Mouse (Mus musculus): ENCODE measurements around the gene Cfap70. TPM values are rescaled to one million over a fixed set of nuclear protein-coding genes. Genes with fewer than 3 reads are reported as not detected.
A peak's percentile ranks its signal among the peaks of the same experiment; 100 is the strongest.

The Cfap70 gene
- total and polyA plus RNA-seq, 2 experiments from 2014 or later: 1.4 to 2.1 TPM

GRCm38 (mm10) chr14:20428593-20428992 is 23.4 kb downstream of the Cfap70 start:
- ATAC-seq: no peak
- Histone ChIP-seq H3K4me1 (ENCODE audit: insufficient read depth) (no peaks in the 10 kb centered on the region), H3K9ac (no peak overlapping the region), H3K27me3 (ENCODE audit: insufficient read depth, low read length) (no peaks in the 10 kb centered on the region), H3K4me3 (ENCODE audit: low read depth, low read length) (no peak overlapping the region), H3K4me2 (ENCODE audit: low read depth) (no peak overlapping the region), H3K27ac (ENCODE audit: low read depth, low read length) (no peak overlapping the region), H3K9me3 (ENCODE audit: low read length) (no peaks in the 10 kb centered on the region), H3K36me3 (ENCODE audit: insufficient read depth) (no peaks in the 10 kb centered on the region)
- DNase-seq: no peak
- TF ChIP-seq CTCF (IDR thresholded peaks at IDR 0.05; ENCODE audit: low read depth): no peak
- 31% methylated on average over 1 of the region's 1 CpGs for WGBS

DNA sequence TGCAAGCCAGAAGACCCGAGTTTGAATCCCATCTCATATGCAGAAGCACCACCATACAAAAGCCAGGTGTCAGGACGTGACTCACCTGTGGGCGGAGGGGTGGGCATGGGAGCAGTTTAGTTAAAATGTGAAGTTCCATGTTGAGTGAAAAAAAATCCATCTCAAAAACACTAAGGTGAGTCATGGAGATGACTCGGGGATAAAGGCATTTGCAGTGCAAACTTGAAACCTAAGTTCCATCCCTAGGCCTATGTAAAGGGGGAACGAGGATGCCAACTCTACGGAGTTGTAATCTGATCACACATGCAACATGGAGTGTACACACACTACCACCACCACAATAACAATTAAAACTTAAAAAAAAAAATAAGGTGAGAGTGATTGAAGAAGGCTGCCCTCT is 29.0 kb downstream of the Cfap70 start:
- DNase-seq: no peak
- H3K27ac ChIP-seq (ENCODE audit: low read depth, low read length): no peak overlapping the region
- no peaks in the 10 kb centered on the region for H3K9me3 ChIP-seq (ENCODE audit: low read length)
- no peak overlapping the region for H3K9ac ChIP-seq
- H3K4me2 ChIP-seq (ENCODE audit: low read depth): no peak overlapping the region
- TF ChIP-seq CTCF (IDR thresholded peaks at IDR 0.05; ENCODE audit: low read depth): no peak
- H3K4me1 ChIP-seq (ENCODE audit: insufficient read depth): no peaks in the 10 kb centered on the region
- no peak for ATAC-seq
- H3K4me3 ChIP-seq (ENCODE audit: low read depth, low read length): no peak overlapping the region
- no peaks in the 10 kb centered on the region for H3K36me3 ChIP-seq (ENCODE audit: insufficient read depth)
- 88% methylated on average over 6 of the region's 6 CpGs for WGBS
- H3K27me3 ChIP-seq (ENCODE audit: insufficient read depth, low read length): no peaks in the 10 kb centered on the region

DNA sequence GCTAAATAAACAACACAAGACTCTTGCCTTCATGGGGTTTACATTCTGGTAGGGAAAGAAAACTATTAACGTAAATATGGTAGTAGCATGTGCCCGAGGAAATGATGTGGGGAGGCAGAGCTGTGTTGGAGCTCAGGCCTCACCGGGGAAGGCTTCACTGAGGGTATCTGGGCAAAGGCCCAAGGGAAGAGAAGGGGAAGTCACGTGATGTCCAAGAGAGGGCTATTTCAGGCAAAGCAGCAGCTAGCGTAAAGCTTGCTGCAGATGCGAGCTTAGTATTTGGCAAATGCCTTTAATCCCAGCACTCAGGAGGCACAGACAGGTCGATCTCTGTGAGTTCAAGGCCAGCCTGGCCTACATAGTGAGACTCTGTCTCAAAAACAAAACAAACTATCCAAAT is 29.8 kb downstream of the Cfap70 start:
- TF ChIP-seq CTCF (IDR thresholded peaks at IDR 0.05; ENCODE audit: low read depth): no peak
- no peak overlapping the region for H3K4me3 ChIP-seq (ENCODE audit: low read depth, low read length)
- H3K9ac ChIP-seq: no peak overlapping the region
- H3K27me3 ChIP-seq (ENCODE audit: insufficient read depth, low read length): no peaks in the 10 kb centered on the region
- H3K36me3 ChIP-seq (ENCODE audit: insufficient read depth): no peaks in the 10 kb centered on the region
- no peak for DNase-seq
- WGBS: 71% methylated on average over 7 of the region's 7 CpGs
- ATAC-seq: no peak
- no peaks in the 10 kb centered on the region for H3K9me3 ChIP-seq (ENCODE audit: low read length)
- no peak overlapping the region for H3K4me2 ChIP-seq (ENCODE audit: low read depth)
- no peaks in the 10 kb centered on the region for H3K4me1 ChIP-seq (ENCODE audit: insufficient read depth)
- no peak overlapping the region for H3K27ac ChIP-seq (ENCODE audit: low read depth, low read length)

- TF ChIP-seq CTCF (IDR thresholded peaks at IDR 0.05; ENCODE audit: low read depth): peak; percentile 51
- ATAC-seq: no peak
- H3K4me3 ChIP-seq (ENCODE audit: low read depth, low read length): no peak overlapping the region
- no peak overlapping the region for H3K9ac ChIP-seq
- H3K4me1 ChIP-seq (ENCODE audit: insufficient read depth): no peaks in the 10 kb centered on the region
- no peak overlapping the region for H3K27ac ChIP-seq (ENCODE audit: low read depth, low read length)
- no peaks in the 10 kb centered on the region for H3K36me3 ChIP-seq (ENCODE audit: insufficient read depth)
- DNase-seq: peak; percentile 11
- WGBS: 48% methylated on average over 1 of the region's 1 CpGs
- no peaks in the 10 kb centered on the region for H3K27me3 ChIP-seq (ENCODE audit: insufficient read depth, low read length)
- H3K9me3 ChIP-seq (ENCODE audit: low read length): no peaks in the 10 kb centered on the region
- no peak overlapping the region for H3K4me2 ChIP-seq (ENCODE audit: low read depth)
These were observed 52.0 kb downstream of the Cfap70 start for GRCm38 (mm10) chr14:20400071-20400470.

- no peak overlapping the region for H3K4me2 ChIP-seq (ENCODE audit: low read depth)
- no peak overlapping the region for H3K4me3 ChIP-seq (ENCODE audit: low read depth, low read length)
- 43% methylated on average over 4 of the region's 4 CpGs for WGBS
- no peak overlapping the region for H3K9ac ChIP-seq
- no peak for DNase-seq
- ATAC-seq: no peak
- no peaks in the 10 kb centered on the region for H3K9me3 ChIP-seq (ENCODE audit: low read length)
- no peaks in the 10 kb centered on the region for H3K27me3 ChIP-seq (ENCODE audit: insufficient read depth, low read length)
- no peak; the same call in 1 of the 2 replicates for TF ChIP-seq CTCF (IDR thresholded peaks at IDR 0.05; ENCODE audit: low read depth)
- H3K36me3 ChIP-seq (ENCODE audit: insufficient read depth): no peaks in the 10 kb centered on the region
- no peaks in the 10 kb centered on the region; the same call in 1 of the 2 replicates for H3K4me1 ChIP-seq (ENCODE audit: insufficient read depth)
- no peak overlapping the region for H3K27ac ChIP-seq (ENCODE audit: low read depth, low read length)
These were observed 53.2 kb downstream of the Cfap70 start for GRCm38 (mm10) chr14:20398864-20399263.

GRCm38 (mm10) chr14:20397220-20397619 is 54.8 kb downstream of the Cfap70 start:
- Histone ChIP-seq H3K4me1 (ENCODE audit: insufficient read depth) (no peaks in the 10 kb centered on the region; the same call in 1 of the 2 replicates), H3K27ac (ENCODE audit: low read depth, low read length) (no peak overlapping the region), H3K4me2 (ENCODE audit: low read depth) (no peak overlapping the region), H3K9ac (no peak overlapping the region), H3K36me3 (ENCODE audit: insufficient read depth) (no peaks in the 10 kb centered on the region), H3K9me3 (ENCODE audit: low read length) (no peaks in the 10 kb centered on the region), H3K4me3 (ENCODE audit: low read depth, low read length) (no peak overlapping the region), H3K27me3 (ENCODE audit: insufficient read depth, low read length) (no peaks in the 10 kb centered on the region)
- ATAC-seq (no peak), DNase-seq (no peak)
- 68% methylated on average over 9 of the region's 9 CpGs for WGBS
- TF ChIP-seq CTCF (IDR thresholded peaks at IDR 0.05; ENCODE audit: low read depth): no peak

GRCm38 (mm10) chr14:20393205-20393913 is 58.7 kb downstream of the Cfap70 start, which contains the start of gene Mrps16:
Gene Mrps16 (minus strand): TSS chr14:20393634.
- H3K9me3 ChIP-seq (ENCODE audit: low read length): no peaks in the 10 kb centered on the region
- peak within 1 kb of the TSS; percentile 63 for H3K4me2 ChIP-seq (ENCODE audit: low read depth)
- peak; percentile 97 for ATAC-seq
- H3K9ac ChIP-seq: peak within 1 kb of the TSS; percentile 94
- WGBS: 2% methylated on average over 68 of the region's 68 CpGs
- no peaks in the 10 kb centered on the region for H3K27me3 ChIP-seq (ENCODE audit: insufficient read depth, low read length)
- H3K36me3 ChIP-seq (ENCODE audit: insufficient read depth): peaks cover 11% of the 10 kb centered on the region
- peak within 1 kb of the TSS; percentile 82 for H3K4me3 ChIP-seq (ENCODE audit: low read depth, low read length)
- H3K4me1 ChIP-seq (ENCODE audit: insufficient read depth): peaks cover 3% of the 10 kb centered on the region; the same call in 1 of the 2 replicates
- peak; percentile 97 for TF ChIP-seq CTCF (IDR thresholded peaks at IDR 0.05; ENCODE audit: low read depth)
- peak; percentile 98 for DNase-seq
- H3K27ac ChIP-seq (ENCODE audit: low read depth, low read length): peak within 1 kb of the TSS; percentile 87
